Mouse (Mus musculus) intestine, embryonic 15.5 days (tissue): ENCODE results near the gene Bri3. TPM values are rescaled to one million over a fixed set of nuclear protein-coding genes. Genes with fewer than 3 reads are reported as not detected.
"Not testable (repeated sequence)": the region's sequence is repeated elsewhere in the genome, so short reads cannot be mapped to it uniquely, and the experiment has no call there.

Experiments used
- ATAC-seq: fragments of 200-750 bp; cut with Nextera tagmentation; 2 replicates; pipeline ENCODE4 v1.8.0; 2017; ENCODE audit warnings: moderate TSS enrichment, moderate library complexity
- H3K27ac ChIP-seq: fragments of 300-500 bp; sonication (generic); 2 replicates; pipeline ENCODE4 v1.5.1; 2015; ENCODE audit warnings: mild to moderate bottlenecking, inconsistent platforms
- H3K27me3 ChIP-seq: fragments of 300-500 bp; sonication (generic); replicated peaks from 2 replicates; pipeline ENCODE4 v1.6.1; 2015; ENCODE audit warnings: inconsistent platforms
- H3K36me3 ChIP-seq: fragments of 300-500 bp; sonication (generic); 2 replicates; pipeline ENCODE4 v1.6.1; 2015; ENCODE audit warnings: inconsistent platforms
- H3K4me1 ChIP-seq: fragments of 300-500 bp; sonication (generic); replicated peaks from 2 replicates; pipeline ENCODE4 v1.6.1; 2015; ENCODE audit warnings: inconsistent platforms
- H3K4me2 ChIP-seq: fragments of 300-500 bp; sonication (generic); replicated peaks from 2 replicates; pipeline ENCODE4 v1.6.1; 2015; ENCODE audit warnings: mild to moderate bottlenecking, inconsistent platforms
- H3K4me3 ChIP-seq: fragments of 300-500 bp; sonication (generic); replicated peaks from 2 replicates; pipeline ENCODE4 v1.5.1; 2015; ENCODE audit warnings: inconsistent platforms
- H3K9ac ChIP-seq: fragments of 300-500 bp; sonication (generic); 2 replicates; pipeline ENCODE4 v1.6.1; 2015; ENCODE audit warnings: inconsistent platforms
- H3K9me3 ChIP-seq: fragments of 300-500 bp; sonication (generic); 2 replicates; pipeline ENCODE4 v1.6.1; 2016; ENCODE audit warnings: inconsistent platforms
- WGBS: fragments of 180-500 bp; shearing (Covaris S2); methylation state at CpG from one replicate; pipeline ENCODE4 v1.1.7; 2015; 5-methylcytosine and 5-hydroxymethylcytosine counted together
- polyA plus RNA-seq: library from polyadenylated mRNA; unstranded; fragments of >200 nt; fragmentation: Nextera tagmentation; extraction: Ambion mirVana; gene quantifications from 2 replicates; pipeline ENCODE4 v1.2.1, GENCODE M21; 2015

The Bri3 gene
- polyA plus RNA-seq, 1 experiment from 2014 or later, result 133 TPM

DNA sequence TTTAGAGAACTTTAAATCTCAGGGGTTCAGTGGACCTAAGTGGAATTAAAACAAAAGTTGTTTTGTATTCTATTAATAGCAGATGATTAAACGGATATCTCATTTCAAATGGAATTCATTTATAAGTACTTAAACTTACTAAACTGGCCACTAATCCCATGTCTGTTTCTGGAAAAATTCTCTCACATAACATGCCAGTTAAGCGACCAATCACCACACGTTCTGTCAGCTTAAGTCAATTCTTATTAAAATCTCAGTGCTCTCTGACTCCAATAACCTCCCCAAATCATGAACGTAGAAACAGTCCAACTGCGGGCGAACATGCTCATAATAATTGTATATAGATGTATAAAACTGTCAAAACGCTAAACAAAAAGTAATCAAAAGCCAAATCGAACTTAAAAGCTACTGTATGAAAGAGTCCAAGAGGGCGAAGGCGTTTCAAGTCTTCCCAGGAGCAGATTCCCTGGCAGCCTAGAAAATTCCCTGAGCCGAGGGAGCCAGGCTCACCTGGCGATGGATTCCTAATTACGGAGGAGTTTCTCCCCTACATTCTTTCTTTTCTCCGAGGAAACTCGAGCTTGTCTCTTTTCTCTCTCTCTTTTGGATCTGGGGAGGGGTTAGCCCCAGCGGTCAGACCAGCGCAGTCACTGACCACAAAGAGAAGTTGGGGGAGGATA is 112.7 kb downstream of the Bri3 start:
- no peaks in the 10 kb centered on the region for H3K9me3 ChIP-seq
- no peaks in the 10 kb centered on the region for H3K27me3 ChIP-seq
- H3K4me3 ChIP-seq, result peak overlapping the region; percentile 66
- peak overlapping the region; percentile 86 for H3K4me2 ChIP-seq
- peak overlapping the region; percentile 71 for H3K9ac ChIP-seq
- H3K4me1 ChIP-seq, result peaks cover 5% of the 10 kb centered on the region
- WGBS, result 9% methylated on average over 17 of the region's 17 CpGs
- no peaks in the 10 kb centered on the region for H3K36me3 ChIP-seq
- 0 out of 2 replicates have a peak overlapping the region, but pooled peaks have one; percentile 87 for H3K27ac ChIP-seq
- no peak for ATAC-seq

DNA sequence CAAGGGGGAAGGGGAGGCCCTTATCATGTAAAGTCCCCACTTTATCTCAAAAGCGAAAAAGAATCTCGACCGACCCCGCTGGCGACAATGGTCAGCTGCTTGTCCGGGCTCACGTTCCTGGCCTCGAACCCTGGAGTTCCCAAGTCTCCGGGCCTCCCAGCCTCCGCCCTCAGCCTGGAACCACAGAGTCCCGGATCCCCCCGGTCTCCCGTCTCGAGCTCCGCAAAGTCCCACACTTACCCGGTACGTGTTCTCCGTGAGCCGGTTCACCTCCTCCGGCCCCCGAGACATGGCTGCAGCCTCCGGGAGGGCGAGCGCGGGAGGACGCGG is 113.3 kb downstream of the Bri3 start:
- Histone ChIP-seq H3K4me3 (peak overlapping the region; percentile 66), H3K4me2 (peak overlapping the region; percentile 86), H3K9me3 (no peaks in the 10 kb centered on the region), H3K4me1 (peaks cover 5% of the 10 kb centered on the region), H3K27me3 (no peaks in the 10 kb centered on the region), H3K27ac (peak overlapping the region; percentile 87), H3K36me3 (no peaks in the 10 kb centered on the region), H3K9ac (peak overlapping the region; percentile 71)
- 0% methylated on average over 27 of the region's 27 CpGs for WGBS
- no peak for ATAC-seq

DNA sequence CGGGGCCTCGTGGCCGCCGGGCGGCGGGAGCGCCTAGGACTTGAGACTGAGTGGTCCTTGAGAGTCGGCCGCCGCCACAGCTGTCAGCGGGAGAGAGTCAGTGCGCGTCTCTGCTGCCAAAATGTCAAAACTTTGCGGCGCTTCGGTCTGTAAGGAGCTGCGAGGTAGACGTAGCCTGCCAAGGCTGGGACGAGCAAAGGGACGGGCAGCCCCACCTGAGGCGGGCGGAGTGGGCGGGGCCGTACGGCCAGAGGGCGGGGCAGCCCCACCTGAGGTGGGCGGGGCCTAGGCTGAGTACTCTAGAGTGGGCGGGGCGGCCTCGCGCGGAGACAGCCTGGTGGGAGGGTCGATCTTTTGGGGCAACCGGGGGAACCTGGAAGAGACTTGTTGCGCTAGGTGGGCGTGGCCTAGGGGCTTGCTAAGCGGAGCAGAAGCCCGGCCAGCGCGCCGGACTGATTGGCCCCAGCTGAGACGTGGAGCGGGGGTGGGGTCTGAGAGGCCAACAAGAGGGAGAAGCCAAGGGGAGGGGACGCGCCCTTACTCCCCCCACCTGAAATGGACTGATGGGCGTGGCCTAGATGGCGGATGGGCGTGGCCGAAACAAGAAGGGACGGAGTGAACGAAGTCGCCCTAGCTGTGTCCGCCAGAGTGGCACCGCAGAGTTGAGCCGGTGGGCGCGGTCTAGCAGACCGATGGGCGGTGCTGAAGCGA is 113.8 kb downstream of the Bri3 start, which contains the start of gene Baiap2l1:
TSS of gene Baiap2l1 (minus strand) at position 232 of the 711 bp plus-strand sequence.
- Histone ChIP-seq H3K27ac (peak within 1 kb of the TSS; percentile 87), H3K9ac (peak within 1 kb of the TSS; percentile 71), H3K4me3 (peak within 1 kb of the TSS; percentile 66), H3K4me2 (peak within 1 kb of the TSS; percentile 86), H3K36me3 (no peaks in the 10 kb centered on the region), H3K4me1 (peaks cover 5% of the 10 kb centered on the region), H3K27me3 (no peaks in the 10 kb centered on the region), H3K9me3 (no peaks in the 10 kb centered on the region)
- peak; percentile 96 for ATAC-seq
- under 1% methylated on average over 60 of the region's 60 CpGs for WGBS

DNA sequence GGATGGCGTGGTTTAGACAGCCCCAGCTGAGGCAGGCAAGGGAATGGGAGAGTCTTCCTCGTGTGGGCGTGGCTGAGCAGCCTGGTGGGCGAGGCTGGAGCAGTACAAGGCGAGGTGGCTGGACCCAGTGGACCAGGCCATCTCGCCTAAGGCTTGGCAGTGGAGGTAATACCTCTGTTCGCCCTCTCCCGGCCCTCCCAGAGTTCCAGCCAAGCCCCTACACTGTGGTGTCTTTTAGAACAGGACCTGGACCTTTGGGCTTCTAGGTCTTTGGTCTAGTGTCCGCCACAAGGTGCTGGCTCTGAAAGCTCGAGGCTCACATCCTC is 114.3 kb downstream of the Bri3 start:
- H3K9me3 ChIP-seq, result no peaks in the 10 kb centered on the region
- ATAC-seq, result no peak
- H3K4me2 ChIP-seq, result peak overlapping the region; percentile 86
- H3K27me3 ChIP-seq, result no peaks in the 10 kb centered on the region
- no peak overlapping the region for H3K9ac ChIP-seq
- no peaks in the 10 kb centered on the region for H3K36me3 ChIP-seq
- peak overlapping the region; percentile 57; the same call in 1 of the 2 replicates for H3K27ac ChIP-seq
- peaks cover 5% of the 10 kb centered on the region for H3K4me1 ChIP-seq
- peak overlapping the region; percentile 66 for H3K4me3 ChIP-seq
- WGBS, result 8% methylated on average over 10 of the region's 10 CpGs

DNA sequence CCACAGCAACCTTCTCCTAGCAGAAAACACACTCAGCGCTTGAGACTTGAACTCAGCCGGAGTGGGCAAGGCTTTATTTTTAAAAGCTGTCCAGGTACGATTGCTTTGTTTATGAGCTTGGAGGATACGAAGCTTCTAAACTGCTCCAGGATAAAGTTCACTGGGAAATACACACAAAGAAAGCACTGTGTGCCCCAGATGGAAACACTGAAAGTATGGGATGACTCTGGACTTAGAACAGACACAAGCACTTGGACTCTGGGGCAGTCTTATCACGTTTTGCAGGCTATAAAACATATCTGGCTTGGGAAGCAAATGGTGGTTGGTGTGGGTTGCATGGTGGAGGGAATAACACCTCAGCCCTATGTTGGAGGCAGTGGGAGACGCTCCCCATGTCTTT is 115.6 kb downstream of the Bri3 start:
- peak; percentile 42 for ATAC-seq
- Histone ChIP-seq H3K4me1 (peaks cover 10% of the 10 kb centered on the region), H3K4me3 (no peak overlapping the region), H3K4me2 (peak overlapping the region; percentile 19; the same call in 1 of the 2 replicates), H3K9ac (no peak overlapping the region), H3K9me3 (no peaks in the 10 kb centered on the region), H3K36me3 (no peaks in the 10 kb centered on the region), H3K27me3 (no peaks in the 10 kb centered on the region), H3K27ac (peak overlapping the region; percentile 82)
- whole genome bisulfite sequencing, result 48% methylated on average over 6 of the region's 6 CpGs

DNA sequence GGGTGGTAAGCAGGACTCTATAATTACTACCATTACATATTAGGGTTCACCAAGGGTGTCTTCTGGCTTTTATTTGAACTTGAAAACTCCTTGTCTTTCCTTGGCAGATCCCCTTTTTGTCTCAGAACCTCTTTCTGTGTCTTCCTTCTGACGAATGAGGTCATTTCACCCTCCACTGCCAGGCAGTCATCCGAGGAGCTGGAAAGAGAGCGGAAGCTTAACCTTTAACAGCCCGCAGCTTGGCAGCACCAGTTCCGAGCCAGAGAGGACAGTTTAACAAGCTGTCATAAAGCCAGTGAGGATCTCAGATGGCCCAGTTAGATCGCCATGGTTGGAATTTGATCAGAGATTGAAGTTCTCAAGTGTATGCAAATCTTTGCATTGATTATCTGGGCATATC is 116.1 kb downstream of the Bri3 start:
- Histone ChIP-seq H3K4me1 (peaks cover 10% of the 10 kb centered on the region), H3K27ac (peak overlapping the region; percentile 82), H3K9me3 (no peaks in the 10 kb centered on the region), H3K36me3 (no peaks in the 10 kb centered on the region), H3K9ac (no peak overlapping the region), H3K4me2 (no peak overlapping the region; the same call in 1 of the 2 replicates), H3K27me3 (no peaks in the 10 kb centered on the region), H3K4me3 (no peak overlapping the region)
- WGBS, result 39% methylated on average over 6 of the region's 6 CpGs
- ATAC-seq, result no peak

DNA sequence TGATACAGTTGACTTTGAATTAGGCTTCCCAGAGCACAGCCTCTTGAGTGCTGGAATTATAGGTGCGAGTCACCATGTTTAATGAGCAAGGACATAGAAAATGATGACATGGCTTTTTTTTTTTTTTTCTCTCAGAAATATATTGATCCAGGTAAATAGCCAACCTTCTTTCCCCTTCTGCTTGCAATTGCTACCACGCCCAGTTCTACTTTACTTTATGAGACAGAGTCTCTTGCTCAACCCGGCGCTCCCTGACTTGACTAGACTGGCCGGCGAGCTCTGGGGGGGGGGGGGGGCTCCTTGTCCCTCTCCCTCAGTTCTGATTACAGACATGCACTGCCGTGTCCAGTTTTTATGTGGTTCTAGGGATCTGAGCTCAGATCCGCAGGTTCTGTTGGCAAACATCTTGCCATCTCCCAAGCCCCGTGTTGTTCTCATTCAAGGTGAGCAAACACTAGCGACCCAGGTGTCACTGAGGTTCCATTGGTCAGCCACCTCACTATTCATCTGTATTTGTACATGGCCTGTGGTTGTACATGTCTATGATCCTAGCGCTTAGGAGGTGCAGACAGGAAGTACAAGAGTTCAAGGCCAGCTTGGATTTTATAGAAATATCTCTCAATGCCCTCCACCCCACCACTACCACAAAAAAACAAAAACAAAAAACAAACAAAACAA is 120.6 kb downstream of the Bri3 start:
- WGBS, result 74% methylated on average over 11 of the region's 11 CpGs

DNA sequence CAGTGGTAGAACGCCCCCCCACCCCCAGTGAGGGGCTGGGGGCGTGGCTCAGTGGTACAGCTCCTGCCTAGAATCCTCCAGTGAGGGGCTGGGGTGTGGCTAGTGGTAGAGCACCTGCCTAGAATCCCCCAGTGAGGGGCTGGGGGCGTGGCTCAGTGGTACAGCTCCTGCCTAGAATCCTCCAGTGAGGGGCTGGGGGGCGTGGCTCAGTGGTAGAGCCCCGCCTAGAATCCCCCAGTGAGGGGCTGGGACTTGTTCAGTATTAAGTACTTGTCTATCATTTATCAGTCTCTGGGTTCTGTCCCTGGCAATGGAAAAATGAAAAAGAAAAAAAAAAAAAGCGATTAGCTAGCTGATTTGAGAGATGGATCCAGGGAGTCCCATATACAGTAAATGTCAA is 122.3 kb downstream of the Bri3 start:
- not testable (repeated sequence) for H3K27me3 ChIP-seq, ATAC-seq, H3K27ac ChIP-seq, H3K4me2 ChIP-seq, H3K9ac ChIP-seq, H3K9me3 ChIP-seq, H3K36me3 ChIP-seq, H3K4me3 ChIP-seq, H3K4me1 ChIP-seq
- 81% methylated on average over 6 of the region's 6 CpGs for WGBS

More for the DNA sequence above, 120.6 kb downstream of the Bri3 start:
- Histone ChIP-seq H3K9ac (no peak overlapping the region), H3K4me1 (0 out of 2 replicates have a peak, but pooled peaks cover 5% of the 10 kb centered on the region), H3K4me2 (no peak overlapping the region), H3K27ac (peak overlapping the region; percentile 49; the same call in 1 of the 2 replicates), H3K36me3 (no peaks in the 10 kb centered on the region), H3K9me3 (no peaks in the 10 kb centered on the region), H3K27me3 (no peaks in the 10 kb centered on the region), H3K4me3 (no peak overlapping the region)
- peak; percentile 57 for ATAC-seq

DNA sequence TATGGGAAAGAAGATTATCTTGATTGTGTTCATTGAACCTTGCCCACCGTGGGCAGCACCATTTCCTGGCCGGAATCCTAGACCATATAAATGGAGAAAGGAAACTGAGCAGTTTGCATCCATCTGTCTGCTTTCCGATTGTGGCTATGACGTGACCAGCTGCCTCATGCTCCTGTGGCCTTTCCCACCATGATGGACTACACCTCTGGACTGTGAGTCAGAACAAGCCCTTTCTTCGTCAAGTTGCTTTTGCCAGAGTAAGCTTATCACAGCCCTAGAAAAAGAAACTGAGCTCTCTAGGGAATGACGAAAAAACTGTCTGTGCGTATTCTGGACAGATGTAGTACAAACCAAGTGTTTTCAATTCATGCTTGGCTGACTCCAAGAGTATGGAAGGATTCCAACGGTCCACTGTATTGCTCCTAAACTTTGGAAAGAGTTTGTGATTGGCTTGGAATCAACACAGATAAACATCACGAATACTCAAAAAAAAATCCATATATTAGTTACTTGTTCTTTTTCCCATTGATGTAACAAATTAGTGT is 124.5 kb downstream of the Bri3 start:
- Histone ChIP-seq H3K4me1 (0 out of 2 replicates have a peak, but pooled peaks cover 5% of the 10 kb centered on the region), H3K9ac (no peak overlapping the region), H3K4me3 (no peak overlapping the region), H3K4me2 (no peak overlapping the region), H3K27ac (no peak overlapping the region), H3K27me3 (no peaks in the 10 kb centered on the region), H3K36me3 (no peaks in the 10 kb centered on the region), H3K9me3 (no peaks in the 10 kb centered on the region)
- 78% methylated on average over 9 of the region's 9 CpGs for WGBS
- no peak for ATAC-seq

DNA sequence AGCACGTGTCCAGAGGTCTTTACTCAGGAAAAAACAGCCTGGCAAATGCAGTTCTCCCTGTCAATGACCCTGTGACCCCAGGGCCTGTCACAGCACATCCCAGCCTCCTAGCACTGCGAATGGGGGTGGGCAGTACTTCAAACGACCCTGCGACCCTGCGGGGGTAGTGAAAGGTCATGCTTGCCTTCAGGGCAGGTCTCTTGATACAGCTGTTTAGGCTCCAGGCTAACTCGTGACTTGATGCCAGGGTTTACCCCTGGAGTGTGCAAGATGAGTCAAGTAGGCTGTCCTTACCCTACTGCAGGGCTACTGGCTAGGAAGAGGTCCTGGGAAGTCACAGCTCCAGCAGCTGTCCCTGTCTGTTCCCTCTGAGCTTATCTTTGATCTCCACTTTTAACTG is 126.7 kb downstream of the Bri3 start:
- ATAC-seq, result peak; percentile 35
- H3K36me3 ChIP-seq, result no peaks in the 10 kb centered on the region
- H3K27ac ChIP-seq, result no peak overlapping the region
- H3K9ac ChIP-seq, result no peak overlapping the region
- H3K4me3 ChIP-seq, result no peak overlapping the region
- no peaks in the 10 kb centered on the region for H3K9me3 ChIP-seq
- 17% methylated on average over 6 of the region's 6 CpGs for WGBS
- H3K4me2 ChIP-seq, result no peak overlapping the region
- H3K27me3 ChIP-seq, result no peaks in the 10 kb centered on the region
- no peaks in the 10 kb centered on the region for H3K4me1 ChIP-seq

DNA sequence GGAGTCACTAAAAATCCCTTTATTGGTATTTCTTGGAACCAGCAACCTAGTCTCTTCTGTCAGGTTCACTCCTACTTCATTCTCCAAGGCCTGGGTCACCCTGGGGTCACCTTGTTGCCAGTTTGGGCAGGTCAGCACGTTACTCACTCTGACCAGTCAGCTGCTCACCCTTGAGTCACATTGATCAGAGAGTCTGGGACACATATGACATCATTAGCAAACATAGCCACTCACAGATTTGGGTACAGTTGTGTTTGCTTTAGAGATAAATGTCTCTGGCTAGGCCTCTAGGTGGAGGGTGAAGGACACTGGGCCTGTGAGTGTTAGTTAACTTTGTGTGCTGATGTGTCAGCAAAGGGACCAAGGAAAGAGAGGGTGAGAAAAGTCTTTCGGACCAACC is 127.9 kb downstream of the Bri3 start:
- Histone ChIP-seq H3K27ac (no peak overlapping the region), H3K9me3 (no peaks in the 10 kb centered on the region)
- peak; percentile 77 for ATAC-seq

DNA sequence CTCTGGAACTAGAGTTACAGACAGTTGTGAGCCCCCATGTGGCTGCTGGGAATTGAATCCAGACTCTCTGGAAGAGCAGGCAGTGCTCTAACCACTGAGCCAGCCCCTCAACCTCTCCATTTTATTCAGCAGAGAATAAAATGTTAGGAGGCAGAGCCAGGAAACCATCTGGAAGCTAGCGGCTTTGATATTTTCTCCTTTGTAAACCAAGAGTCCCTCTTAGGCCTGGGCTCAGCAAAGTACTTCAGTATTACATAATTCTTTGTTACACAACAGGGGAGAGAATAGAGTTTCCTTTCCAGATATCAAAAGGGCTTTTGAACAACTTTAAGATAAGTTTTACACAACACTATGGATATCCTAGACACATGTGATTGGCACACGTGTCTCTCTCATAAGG is 128.6 kb downstream of the Bri3 start:
- H3K9ac ChIP-seq, result no peak overlapping the region

More for the DNA sequence above, 127.9 kb downstream of the Bri3 start:
- Histone ChIP-seq H3K4me2 (no peak overlapping the region), H3K36me3 (no peaks in the 10 kb centered on the region), H3K9ac (no peak overlapping the region), H3K4me3 (no peak overlapping the region), H3K4me1 (no peaks in the 10 kb centered on the region), H3K27me3 (no peaks in the 10 kb centered on the region)
- 40% methylated on average over 2 of the region's 2 CpGs for WGBS

More for the DNA sequence above, 128.6 kb downstream of the Bri3 start:
- no peaks in the 10 kb centered on the region for H3K36me3 ChIP-seq
- H3K9me3 ChIP-seq, result no peaks in the 10 kb centered on the region
- H3K4me2 ChIP-seq, result no peak overlapping the region
- 78% methylated on average over 2 of the region's 2 CpGs for WGBS
- H3K27me3 ChIP-seq, result no peaks in the 10 kb centered on the region
- H3K27ac ChIP-seq, result no peak overlapping the region
- no peaks in the 10 kb centered on the region for H3K4me1 ChIP-seq
- H3K4me3 ChIP-seq, result no peak overlapping the region
- ATAC-seq, result no peak
